Mouse (Mus musculus) ES-E14 (cell line): ENCODE data around the gene Rangrf.

Source experiments
- CHD2 ChIP-seq: IDR thresholded peaks from 2 replicates; pipeline ENCODE4 v1.6.1; 2014; ENCODE audit warnings: mild to moderate bottlenecking, low read depth, low read length, inconsistent platforms
- HCFC1 ChIP-seq: IDR thresholded peaks from 2 replicates; pipeline ENCODE4 v1.6.1; 2012; ENCODE audit warnings: low read length, inconsistent platforms, borderline replicate concordance; ENCODE audit not compliant: insufficient read depth
- MAFK ChIP-seq: IDR thresholded peaks from 2 replicates; pipeline ENCODE4 v1.6.1; 2014; ENCODE audit warnings: mild to moderate bottlenecking, low read depth, low read length, inconsistent platforms; ENCODE audit not compliant: insufficient read depth
- ZNF384 ChIP-seq: IDR thresholded peaks from 2 replicates; pipeline ENCODE4 v1.6.1; 2012; ENCODE audit warnings: low read depth, low read length, inconsistent platforms

- TF ChIP-seq MAFK (no peak), HCFC1 (no peak), ZNF384 (no peak), CHD2 (no peak)
These were observed 19.5 kb downstream of the Rangrf start for GRCm38 (mm10) chr11:68955473-68955872.
